Mouse (Mus musculus) small intestine, adult 2 months (tissue): ENCODE measurements at regions not wholly inside any gene's neighbourhood (a gene's known extent, or its start where the extent isn't known, plus 50 kb on each side); places are given as distances from the start of the nearest gene placed in this dataset.

Experiments
- CTCF ChIP-seq: fragments of 200-500 bp; IDR thresholded peaks from 2 replicates; pipeline ENCODE4 v1.5.1; 2012; ENCODE audit warnings: low read depth, mild to moderate bottlenecking, control low read depth, inconsistent platforms, low read length, moderate library complexity, mixed read lengths; ENCODE audit not compliant: insufficient replicate concordance, insufficient read length; ENCODE audit errors: extremely low read depth
- POLR2A ChIP-seq: fragments of 200-500 bp; IDR thresholded peaks from 2 replicates; pipeline ENCODE4 v1.6.1; 2012; ENCODE audit warnings: low read depth, mild to moderate bottlenecking, control low read depth, inconsistent platforms, low read length, moderate library complexity

GRCm38 (mm10) chr9:61550326-61550725 is 178.2 kb downstream of the Tle3 start:
- TF ChIP-seq CTCF (no peak), POLR2A (no peak)
